Mouse (Mus musculus): ENCODE measurements around the gene Zfp708.
"Not testable (repeated sequence)": the region's sequence is repeated elsewhere in the genome, so short reads cannot be mapped to it uniquely, and the experiment has no call there.

The Zfp708 gene

DNA sequence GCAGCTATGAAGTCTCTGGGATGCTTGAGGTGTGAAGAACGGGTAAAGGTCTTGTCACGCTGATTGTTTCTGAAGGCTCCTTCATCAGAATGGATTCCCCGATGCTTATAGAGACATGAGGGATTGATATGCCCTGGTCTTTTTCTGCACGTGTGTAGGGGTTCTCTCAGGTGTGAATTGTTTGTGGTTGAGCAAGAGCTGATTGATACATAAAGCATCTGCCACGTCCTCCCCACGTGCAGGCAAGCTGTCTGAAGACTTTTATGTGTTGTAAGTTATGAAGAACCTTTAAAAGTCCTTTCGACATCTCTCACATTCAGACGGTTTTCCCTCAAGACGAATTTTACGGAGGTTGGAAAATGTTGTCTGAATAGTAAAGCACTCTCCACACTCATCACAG, at the start of gene Zfp708:
Gene Zfp708 (minus strand): TSS at position 101 of the 400 bp plus-strand sequence.
- DNase-seq (ENCODE audit: low spot score in 2 of 2) = no peak

DNA sequence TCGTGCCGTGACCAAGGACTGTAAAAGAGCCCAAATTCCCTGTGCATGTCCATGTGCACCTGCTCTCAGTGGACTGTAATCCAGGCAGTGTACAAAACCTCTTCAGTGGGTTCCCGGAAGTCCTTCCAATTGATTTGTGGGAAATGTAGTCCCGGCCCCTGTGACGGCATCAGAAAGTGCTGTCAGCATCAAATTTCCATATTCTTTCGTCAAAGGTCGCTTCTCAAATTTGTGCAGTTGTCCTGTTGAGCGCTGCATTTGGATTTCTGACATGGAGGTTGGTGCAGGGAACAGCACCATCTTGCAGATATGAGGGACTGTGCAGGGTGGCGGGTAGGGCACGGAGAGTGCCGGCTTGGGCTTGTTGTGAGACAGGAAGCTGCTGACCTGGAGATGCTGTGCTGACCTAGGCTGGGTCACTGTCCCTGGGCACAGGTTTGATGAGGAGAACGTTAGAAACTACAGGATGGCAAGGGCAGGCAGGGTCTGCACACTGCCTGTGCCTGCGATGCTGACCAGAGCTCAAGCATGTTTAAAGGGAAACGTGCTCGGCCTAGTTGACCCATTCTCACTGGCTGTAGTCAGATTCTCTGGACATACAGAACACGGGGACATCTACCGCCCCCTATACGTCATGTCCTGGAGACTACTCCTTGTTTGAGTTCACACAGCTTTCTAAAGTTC, 30.4 kb upstream of the Zfp708 start:
- DNase-seq (ENCODE audit: low spot score in 2 of 2) = peak; percentile 57 to 75

DNA sequence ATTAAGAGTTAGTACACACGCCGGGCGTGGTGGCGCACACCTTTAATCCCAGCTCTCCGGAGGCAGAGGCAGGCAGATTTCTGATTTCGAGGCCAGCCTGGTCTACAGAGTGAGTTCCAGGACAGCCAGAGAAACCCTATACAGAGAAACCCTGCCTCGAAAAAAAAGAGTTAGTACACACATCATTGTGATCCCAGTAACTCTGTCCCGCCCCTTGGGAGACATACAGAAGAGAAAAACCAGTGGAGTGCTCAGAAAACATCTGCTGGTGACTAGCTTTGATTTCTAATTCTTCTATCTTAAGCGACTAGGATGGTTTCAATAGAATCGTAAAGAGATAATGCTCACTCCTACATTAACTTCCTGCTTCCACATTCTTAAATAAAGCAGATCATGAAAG, 29.7 kb upstream of the Zfp708 start:
- not testable (repeated sequence) for DNase-seq (ENCODE audit: low spot score in 2 of 2)

DNA sequence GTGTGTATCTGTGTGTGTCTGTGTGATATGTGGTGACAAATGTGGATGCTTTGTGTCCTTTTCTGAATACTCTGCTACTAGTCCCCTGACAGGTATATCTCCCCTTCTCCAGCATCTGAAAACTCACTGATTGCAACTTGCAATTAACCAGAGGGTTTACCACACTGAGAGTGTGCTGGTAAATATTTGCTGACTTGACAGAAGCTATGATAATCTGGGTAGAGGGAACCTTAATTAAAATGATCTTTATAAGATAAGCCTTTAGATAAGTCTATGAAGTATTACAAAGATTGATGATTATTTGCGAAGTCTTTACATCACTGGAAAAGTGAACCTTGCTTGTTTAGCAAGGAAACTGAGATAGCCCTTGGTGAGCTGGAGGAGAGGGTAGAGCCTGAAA, 26.7 kb upstream of the Zfp708 start:
- DNase-seq (ENCODE audit: low spot score in 2 of 2) = no peak

DNA sequence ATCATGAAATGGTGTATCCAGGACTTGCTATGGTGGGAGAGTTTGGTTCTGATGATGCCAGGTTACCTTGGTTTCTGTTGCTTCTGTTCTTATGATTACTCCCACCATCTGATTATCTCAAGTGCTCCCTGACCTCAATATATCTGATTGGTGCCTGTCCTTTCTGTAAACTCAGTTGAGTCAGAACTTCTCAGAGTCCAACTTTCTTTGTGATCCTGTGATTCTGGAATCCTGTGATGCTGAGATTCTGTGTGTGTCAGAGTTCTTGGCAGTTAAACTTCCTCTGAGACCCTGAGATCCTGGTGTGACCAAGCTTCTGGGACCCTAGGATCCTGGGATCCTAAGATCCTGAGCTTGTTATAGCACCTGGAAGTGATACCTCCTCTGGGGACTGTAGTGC, 23.6 kb upstream of the Zfp708 start, which contains the start of gene Zfp759:
Gene Zfp759 (plus strand): TSS at position 301 of the 400 bp plus-strand sequence.
- not testable (repeated sequence) for DNase-seq (ENCODE audit: low spot score in 2 of 2)

DNA sequence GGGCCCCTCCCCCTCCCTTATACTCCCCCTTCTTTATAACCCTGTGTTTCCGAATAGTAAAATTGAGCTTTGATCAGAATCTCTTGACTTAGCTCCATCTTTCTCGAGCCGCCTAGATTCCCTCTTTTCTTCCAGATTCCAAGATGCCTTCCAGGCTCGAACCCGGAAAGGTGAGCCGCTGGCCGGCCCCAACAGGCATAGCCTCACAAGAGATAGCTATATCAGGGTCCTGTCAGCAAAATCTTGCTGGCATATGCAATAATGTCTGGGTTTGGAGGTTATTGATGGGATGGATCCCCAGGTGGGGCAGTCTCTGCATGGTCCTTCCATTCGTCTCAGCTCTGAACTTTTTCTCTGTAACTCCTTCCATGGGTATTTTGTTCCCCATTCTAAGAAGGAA, 18.4 kb upstream of the Zfp708 start, which contains the start of gene Rslcan18:
Gene Rslcan18 (minus strand): TSS at position 101 of the 400 bp plus-strand sequence.
- not testable (repeated sequence) for DNase-seq (ENCODE audit: low spot score in 2 of 2)

DNA sequence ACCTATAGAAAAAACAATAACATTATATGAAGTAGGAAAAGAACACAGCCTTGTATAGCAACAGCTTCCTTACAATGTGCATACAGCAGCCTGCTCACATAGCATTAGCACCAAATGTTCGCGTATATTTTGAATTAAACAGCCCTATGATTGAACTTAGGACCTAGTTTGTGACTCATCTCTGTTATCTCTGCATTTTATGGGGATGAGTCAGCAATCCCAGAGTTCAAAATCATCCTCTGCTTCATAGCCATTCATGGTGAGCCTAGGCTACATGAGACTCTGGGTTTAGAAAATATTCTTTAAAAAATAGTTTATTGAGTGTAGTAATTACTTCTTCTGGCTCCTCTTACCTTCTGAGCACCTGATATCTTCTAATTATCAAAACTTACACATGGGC, 15.5 kb upstream of the Zfp708 start:
- no peak for DNase-seq (ENCODE audit: low spot score in 2 of 2)

DNA sequence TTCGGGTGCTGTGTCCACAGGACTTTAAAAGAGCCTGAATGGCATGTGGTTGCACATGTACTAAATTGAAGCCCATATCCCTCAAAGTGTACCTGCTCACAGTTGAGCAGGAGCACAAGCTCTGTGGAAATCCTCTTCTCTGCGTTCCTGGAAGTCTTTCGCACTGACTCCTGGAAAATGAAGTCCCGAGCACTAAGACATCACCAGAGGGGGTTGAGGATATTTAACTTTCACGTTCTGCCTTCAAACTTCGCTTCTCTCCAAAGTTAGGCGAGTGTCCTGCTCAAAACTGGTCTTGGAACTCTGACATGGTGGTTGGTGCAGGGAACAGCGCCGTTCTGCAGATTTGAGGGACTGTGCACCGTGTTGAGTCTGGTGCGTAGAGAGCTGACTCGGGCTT, 14.3 kb upstream of the Zfp708 start:
- DNase-seq (ENCODE audit: low spot score in 2 of 2) = no peak

DNA sequence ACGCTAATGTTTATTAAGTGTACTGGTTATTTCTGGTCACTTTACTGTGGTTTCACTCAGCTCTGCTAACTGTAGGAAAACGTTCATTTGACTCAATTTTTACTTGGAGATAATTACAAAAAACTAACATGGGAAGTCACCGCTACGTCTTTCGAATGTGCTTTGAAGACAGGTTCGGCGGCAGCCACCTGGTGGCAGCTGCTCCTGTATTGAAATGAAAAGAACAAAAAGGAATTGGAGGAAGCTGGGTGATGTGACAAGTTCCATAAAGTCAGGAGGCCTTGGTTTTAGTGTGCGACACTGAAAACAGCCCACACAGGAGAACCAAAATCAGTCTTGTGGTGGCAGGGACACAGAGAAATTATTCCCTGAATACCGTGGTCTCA, 11.0 kb upstream of the Zfp708 start:
- DNase-seq (ENCODE audit: low spot score in 2 of 2) = peak in 1 of 2 experiments; percentile 35

DNA sequence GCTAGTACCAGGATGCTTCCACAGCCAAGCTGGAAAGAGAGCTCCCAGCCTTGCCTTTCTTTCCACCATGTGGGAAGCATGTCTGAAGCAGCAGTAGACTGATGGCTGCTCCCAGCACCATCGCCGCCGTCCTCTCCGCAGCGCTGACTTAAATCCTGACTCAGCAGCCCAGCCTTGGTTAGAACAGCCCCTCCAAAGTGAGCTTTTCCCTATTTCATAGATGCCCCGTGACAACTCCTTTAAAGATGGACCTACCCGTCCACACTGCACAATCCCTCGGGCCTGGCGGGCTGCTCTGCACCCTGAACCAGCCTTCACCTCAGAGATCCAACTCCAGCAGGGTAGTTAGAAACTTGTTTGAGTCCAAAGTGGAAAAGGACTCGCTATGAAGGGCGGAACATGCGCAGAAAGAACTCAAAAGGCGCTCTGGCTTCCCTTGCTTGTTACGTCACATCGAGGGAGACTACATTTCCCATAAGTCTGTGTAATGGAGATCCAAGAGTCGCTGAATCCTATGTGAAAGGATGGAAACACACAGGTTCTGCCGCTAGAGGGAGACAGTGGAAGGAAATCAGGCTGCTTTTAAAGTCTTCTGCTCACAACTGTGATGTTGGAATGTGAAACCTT, 10.5 kb upstream of the Zfp708 start, which contains the start of gene Gm28557:
Gene Gm28557 (minus strand): TSS at position 411 of the 627 bp plus-strand sequence.
- peak; percentile 87 to 91 for DNase-seq (ENCODE audit: low spot score in 2 of 2)

DNA sequence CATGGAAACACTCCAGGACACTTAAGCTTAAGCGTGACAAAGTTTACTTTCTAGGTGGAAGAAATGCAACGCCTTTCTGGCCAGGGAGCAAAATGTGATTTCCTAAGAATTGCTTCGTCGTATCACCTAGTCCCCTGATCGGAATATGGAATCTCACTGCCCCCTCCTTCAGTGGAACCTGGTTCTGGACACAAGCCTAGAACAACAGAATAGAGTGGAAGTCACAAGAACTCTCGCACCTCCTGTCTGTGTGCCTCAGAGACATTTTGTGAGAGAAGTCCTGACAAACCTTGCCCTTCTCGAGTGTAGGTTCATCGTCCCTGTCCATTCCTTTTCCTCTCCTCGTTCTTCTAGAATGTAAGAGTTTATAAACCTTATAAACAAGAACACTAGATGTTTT, 9.9 kb upstream of the Zfp708 start:
- no peak for DNase-seq (ENCODE audit: low spot score in 2 of 2)

DNA sequence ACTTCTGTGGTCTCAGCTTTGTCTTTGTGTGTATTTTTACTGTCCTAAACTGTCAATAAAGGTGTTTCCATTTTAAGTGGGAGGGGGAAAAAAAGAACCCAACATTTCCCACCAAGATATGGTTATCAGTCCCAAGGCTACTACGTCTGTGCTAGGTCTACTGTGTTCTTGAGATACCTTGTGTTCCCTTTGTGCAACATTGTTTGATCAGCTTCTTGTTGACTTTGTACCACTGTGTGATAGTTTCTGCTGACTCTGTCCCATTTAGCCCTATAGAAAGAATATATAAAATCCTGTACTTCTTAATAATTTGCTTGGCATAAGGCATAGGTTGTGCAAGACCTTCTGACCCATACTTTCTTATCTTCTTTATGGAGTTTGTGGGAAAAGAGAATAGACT, 7.6 kb downstream of the Zfp708 start:
- DNase-seq (ENCODE audit: low spot score in 2 of 2) = no peak

DNA sequence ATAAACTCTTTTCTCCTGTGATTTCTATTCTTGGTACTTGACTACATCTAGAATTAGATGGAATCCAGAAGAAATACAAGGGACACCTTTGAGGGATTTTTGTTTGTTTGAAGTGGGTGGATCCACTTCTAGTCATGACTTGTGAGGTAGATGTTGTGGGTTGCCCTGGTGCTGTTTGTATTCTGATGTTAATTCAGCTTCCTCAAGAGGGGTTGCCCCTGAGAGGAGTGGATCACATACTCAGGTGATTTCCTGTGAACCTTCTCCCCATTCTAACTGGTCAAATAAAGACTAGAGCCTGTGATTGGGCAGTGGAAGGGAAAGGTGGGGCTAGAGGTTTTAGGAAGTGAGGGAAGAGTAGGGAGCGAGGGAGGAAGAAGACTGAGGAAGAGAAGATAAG, 15.8 kb downstream of the Zfp708 start:
- no peak for DNase-seq (ENCODE audit: low spot score in 2 of 2)

DNA sequence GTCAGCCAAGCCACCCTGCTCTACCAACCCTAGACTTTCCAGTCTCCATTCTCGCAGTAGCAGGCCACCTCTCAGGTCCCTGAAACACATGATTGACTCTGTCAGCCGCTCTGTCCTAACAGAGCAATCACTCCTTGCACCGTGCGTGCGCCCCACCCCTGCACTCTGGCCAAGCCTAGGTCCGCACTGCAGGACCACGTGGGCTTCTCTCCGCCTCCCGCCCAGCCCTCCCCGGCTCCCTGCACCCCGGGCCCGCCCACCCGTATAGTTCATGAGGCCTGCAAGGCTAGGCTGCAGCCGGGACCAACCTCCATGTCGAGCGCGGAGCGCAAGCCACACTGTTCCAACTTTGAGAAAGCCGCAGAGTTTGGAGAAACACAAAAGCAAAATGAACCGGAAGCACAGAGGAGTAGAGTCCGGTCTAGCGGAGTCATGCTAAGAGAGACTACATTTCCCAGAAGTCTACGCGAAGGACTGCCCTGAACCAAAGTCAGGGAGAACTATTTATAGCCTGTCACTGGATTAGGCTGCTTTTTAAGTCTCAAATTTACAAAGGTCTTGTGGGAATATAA, 16.5 kb downstream of the Zfp708 start:
- DNase-seq (ENCODE audit: low spot score in 2 of 2) = peak; percentile 56 to 70

DNA sequence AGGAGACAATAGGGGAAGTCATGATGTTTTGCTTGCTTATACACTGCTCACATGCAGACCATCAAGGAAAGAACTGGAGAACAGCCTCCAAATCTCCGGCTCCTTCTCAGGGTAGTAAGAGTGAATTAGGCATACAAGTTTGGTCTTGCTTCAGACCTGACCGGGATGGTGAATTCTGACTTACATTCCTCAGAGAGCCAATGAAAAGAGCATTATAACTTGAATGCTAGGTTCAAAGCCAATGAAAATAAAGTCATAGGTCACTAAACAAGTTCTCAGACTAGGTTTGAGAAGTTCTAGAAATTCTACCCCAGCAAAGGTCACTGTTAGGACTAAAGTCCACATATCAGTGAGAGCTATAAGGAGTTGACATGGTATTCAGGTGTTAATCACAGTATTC, 20.5 kb downstream of the Zfp708 start:
- no peak for DNase-seq (ENCODE audit: low spot score in 2 of 2)

DNA sequence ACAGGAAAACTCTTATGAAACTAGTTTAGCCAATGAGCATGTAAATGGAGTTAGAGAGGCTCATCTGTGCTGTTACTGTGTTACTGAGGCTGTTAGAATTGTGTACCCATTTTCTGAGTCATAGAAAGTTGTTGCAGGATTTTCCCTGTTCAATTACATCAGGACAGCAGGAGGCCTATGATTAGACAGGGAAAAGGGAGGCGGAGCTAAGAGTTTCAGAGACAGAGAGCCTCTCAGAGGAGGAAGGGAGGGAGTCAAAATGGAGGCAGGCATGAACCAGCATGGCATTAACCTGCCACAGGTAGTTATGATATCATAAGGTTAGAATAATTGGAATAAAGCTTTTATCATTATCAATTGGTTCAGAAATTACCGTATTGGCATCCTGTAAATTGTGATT, 25.0 kb downstream of the Zfp708 start:
- DNase-seq (ENCODE audit: low spot score in 2 of 2) = no peak

DNA sequence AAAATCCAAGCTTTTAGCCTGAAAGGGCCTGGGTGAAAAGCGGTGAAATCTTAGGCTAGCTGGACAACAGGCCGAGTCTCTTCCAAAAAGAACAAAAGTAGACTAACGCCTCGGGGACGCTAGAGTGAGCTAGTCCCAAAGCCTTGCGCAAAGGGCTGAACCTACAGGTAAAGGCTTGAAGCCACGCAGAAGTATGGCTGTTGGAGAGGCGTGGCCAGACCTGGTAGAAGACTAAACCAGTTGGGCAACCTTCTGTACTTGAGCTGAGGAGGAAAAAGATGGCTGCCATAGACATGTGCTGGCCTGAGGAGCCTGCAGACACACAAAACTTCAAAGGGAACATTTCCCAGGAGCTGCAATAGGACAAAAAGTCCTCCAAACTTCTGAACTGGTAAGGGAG, 32.4 kb downstream of the Zfp708 start:
- no peak for DNase-seq (ENCODE audit: low spot score in 2 of 2)

DNA sequence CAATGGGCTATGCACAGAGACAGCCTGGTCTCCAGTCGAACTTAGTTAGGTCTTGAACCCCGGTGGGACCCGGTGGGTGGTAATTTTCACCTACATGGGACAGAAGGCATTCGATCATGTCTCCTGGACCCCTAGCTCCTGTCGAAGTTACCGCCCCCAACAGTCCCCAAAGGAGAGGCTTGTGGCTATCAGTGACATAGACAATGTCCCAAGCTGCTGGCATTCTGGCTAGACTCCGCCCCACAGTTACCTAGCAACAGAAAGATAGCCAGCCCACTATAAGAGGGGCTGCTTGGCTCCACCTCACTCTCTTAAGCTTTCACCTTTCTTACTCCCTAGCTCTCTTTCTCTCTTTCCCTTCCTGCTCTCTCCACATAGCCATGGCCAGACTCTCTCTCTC, 35.3 kb downstream of the Zfp708 start:
- no peak for DNase-seq (ENCODE audit: low spot score in 2 of 2)

DNA sequence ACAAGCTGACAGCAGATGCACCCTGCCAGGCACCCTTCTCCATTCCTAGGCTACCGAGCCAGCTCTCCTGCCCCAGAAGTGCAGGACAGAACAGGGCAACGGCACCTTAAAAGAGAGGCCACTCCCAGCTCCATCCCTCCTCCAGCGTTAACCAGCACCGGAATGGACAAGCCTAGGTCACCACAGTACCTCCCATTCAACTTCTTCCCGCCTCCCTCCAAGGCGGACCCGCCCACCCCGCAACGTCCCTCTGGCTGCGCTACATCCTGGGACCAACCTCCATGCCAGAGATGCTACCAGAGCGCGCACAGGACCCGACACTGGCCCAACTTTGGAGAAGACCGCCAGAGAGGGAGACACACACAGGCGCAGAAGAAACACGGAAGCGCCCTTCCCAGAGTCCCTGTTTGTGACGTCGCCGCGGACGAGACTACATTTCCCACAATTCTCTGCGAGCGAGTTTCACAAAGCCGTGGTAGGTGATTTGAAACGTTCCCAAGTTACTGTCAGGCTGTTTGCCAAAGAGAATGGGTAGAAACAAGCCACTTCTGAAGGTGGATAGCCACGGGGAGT, 36.9 kb downstream of the Zfp708 start, which contains the start of gene Zfp712:
Gene Zfp712 (minus strand): TSS at position 385 of the 573 bp plus-strand sequence.
- DNase-seq (ENCODE audit: low spot score in 2 of 2) = peak; percentile 81 to 87

DNA sequence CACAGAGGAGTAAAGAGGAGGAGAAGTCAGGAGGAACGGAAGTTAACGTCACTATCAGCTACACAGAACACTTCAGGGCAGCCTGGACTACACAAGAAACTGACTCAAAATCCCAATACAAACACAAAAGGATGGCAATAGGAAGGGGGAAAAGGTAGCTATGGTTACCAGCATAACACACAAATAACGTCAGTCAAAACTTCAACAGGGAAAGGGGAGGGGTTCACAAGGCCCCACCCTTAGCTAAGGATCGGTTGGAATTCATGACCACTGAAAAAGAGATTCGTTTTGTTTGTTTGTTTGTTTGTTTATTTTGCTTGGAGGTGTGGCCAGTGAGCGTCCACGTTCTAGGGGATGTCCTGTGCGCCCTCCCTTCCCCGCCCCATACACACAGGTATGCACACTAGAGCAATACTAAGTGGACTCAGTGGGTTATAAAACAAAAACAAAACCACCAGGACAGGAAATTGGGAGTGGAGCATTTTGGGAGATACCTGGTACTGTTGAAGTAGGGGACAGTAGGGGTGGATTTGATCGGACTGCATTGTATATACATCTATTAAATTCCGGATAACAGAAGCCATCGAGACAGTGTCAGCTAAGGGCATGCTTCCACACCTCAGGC, 37.5 kb downstream of the Zfp708 start:
- no peak for DNase-seq (ENCODE audit: low spot score in 2 of 2)

Measured in spleen, postnatal 4 days (tissue).